Mouse (Mus musculus) splenic B cell, adult 2 months (primary cell): ENCODE data around the gene Six2.

ENCODE experiments used
- DNase-seq: peaks from one replicate; pipeline ENCODE4 v3.0.0-alpha.2; 2011; ENCODE audit warnings: low read depth, low spot score
- H3K27me3 ChIP-seq: 2 replicates; pipeline ENCODE4 v1.6.1; 2012; ENCODE audit warnings: mild to moderate bottlenecking, low read length, moderate library complexity, mixed read lengths; ENCODE audit not compliant: control insufficient read depth, poor library complexity, insufficient read depth, severe bottlenecking
- H3K36me3 ChIP-seq: 2 replicates; pipeline ENCODE4 v1.6.1; 2012; ENCODE audit warnings: mild to moderate bottlenecking, low read length, moderate library complexity, mixed read lengths; ENCODE audit not compliant: control insufficient read depth, poor library complexity, insufficient read depth, severe bottlenecking

The Six2 gene

GRCm38 (mm10) chr17:85645718-85646665, 42.1 kb downstream of the Six2 start:
- Histone ChIP-seq H3K27me3 (no peaks in the 10 kb centered on the region), H3K36me3 (no peaks in the 10 kb centered on the region)
- peak; percentile 4 for DNase-seq

DNA sequence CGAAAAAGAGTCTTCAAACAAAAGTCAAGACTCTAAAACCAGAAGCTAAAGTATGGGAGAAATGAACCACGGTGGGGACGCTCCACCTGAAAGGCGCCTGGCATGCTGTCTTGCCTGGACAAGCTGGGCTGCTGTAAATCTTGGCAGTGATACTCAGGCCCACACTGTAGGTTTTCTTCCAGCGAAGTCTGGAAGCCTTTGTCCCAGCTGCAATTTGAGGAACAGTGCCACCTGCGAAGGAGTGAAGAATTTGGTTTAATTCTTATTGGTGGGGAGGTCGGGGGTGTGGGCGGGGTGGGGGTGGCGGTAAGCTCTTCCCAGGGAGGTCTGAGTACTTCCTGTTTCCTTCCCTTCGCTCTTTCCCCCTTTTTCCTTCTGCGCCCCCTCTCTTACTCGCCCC, 42.8 kb downstream of the Six2 start:
- no peak for DNase-seq
- Histone ChIP-seq H3K27me3 (no peaks in the 10 kb centered on the region), H3K36me3 (no peaks in the 10 kb centered on the region)

DNA sequence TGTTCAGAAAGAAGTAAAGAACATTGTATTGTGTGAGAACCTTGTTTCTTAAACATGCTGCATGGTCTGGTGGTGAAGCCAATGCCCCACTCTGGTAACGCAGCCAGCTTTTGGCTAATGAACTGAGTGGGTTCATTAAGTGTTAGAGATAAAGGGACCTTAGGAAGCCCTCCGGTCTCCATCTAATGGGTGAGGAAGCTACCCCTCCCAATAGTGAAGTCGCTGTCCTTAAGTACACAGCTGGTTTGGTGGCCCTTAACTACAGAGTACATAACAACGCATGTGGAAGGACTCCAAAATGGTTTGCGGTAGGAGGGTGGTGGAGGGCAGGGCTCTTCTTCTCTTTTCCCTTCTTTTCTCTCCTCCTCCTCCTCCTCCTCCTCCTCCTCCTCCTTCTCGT, 50.2 kb downstream of the Six2 start:
- no peak for DNase-seq
- H3K27me3 ChIP-seq: no peaks in the 10 kb centered on the region

More for the DNA sequence above, 50.2 kb downstream of the Six2 start:
- no peaks in the 10 kb centered on the region for H3K36me3 ChIP-seq
